Mouse (Mus musculus) adrenal gland, postnatal 10 days (tissue): ENCODE results near the gene Fbxw20. TPM values are rescaled to one million over a fixed set of nuclear protein-coding genes. Genes with fewer than 3 reads are reported as not detected.
A peak's percentile ranks its signal among the peaks of the same experiment; 100 is the strongest.
"Not testable (repeated sequence)": the region's sequence is repeated elsewhere in the genome, so short reads cannot be mapped to it uniquely, and the experiment has no call there.

ENCODE experiments used
- DNase-seq: peaks from one replicate; pipeline ENCODE4 v3.0.0; 2021; ENCODE audit warnings: mixed read lengths
- long read RNA-seq, 2 experiments: library from polyadenylated mRNA; stranded (forward); transcript quantifications; one replicate each; pipeline ENCODE4 v2.0.0; 2021
- total RNA-seq, 2 experiments: library from RNA; stranded (reverse); gene quantifications; 2 replicates each; pipeline ENCODE4 v1.2.3; 2021

Gene Fbxw20
- not detected for total RNA-seq
- long read RNA-seq, experiment 1 = 0 reads
- long read RNA-seq, experiment 2 = 0 reads

- DNase-seq = no peak
These were observed at the start of gene Fbxw20 for GRCm38 (mm10) chr9:109234654-109235053. Gene Fbxw20 (minus strand): TSS chr9:109234754.

DNA sequence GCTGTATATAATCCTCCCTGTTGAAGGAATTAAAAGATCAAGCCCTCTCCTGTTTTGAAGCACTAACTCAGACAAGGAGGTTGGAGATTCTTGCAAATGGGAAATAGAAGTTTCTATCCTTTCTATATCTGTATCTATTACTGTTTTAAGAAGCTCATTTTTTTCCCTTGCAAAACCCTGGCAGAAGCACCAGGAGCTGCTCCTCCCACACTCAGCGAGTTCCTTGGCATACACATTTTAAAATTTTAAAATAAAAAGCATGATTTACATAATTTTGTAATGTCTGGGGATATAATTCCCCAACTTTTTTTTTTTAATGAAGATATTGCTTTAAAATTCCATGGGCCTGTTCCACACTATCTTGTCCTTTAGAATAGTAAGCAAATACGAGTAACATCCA lies 28.5 kb upstream of the Fbxw20 start:
- no peak for DNase-seq

DNA sequence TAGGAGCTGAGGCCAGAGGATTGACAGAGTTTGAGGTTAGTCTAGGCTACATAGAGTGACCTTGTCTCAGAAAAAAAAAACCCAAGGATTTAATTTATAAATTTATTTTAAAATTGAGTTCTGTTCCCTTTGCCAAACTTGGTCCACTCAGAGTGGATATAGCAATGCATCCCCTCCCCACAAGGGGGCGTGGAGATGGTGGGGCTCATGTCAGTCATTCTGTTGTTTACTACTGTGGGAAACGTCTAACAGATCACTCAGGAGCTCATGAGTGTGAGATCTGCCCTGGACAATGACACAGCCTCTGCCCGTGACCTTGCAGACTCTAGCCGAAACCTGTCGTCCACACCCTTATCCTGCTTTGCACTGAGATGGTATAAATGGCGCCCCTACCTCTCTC lies 16.1 kb downstream of the Fbxw20 start:
- peak; percentile 18 for DNase-seq

- DNase-seq = not testable (repeated sequence)
These were observed 33.2 kb downstream of the Fbxw20 start for GRCm38 (mm10) chr9:109201347-109201746.

DNA sequence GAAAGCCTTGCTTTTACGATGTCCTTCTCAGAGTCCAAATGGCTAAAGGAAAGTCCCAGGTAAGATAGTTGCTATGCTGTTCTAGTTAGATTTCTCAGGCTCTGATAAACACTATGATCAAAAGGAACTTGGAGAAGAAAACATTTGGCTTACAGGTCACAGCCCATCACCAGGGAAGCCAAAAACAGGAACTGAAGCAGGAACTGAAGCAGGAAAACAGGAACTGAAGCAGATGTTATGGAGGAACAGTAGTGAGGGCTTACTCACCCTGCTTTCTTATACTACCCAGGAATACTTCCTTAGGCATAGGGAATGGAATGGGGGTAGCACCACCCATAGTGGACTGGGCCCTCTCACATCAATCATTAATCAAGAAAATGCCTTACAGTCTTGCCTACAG lies 34.2 kb downstream of the Fbxw20 start:
- no peak for DNase-seq

DNA sequence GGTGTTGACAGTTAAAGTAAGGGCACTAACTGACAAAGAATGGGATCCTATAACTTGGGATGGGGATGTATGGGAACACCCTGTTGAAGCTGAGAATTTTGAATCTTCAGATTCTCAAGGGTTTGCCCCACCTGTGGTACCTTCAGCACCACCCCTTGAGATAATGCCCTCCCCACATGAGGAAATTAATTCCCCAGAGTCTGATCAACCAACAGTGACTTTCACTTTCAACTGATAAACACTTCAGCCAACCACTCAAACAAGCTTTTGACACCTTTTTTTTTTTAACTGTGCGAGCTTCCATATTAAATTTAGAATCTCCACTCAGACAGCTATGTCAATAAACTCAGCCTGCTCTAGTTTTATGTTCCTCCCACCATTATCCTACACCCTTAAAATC lies 35.2 kb downstream of the Fbxw20 start:
- no peak for DNase-seq

DNA sequence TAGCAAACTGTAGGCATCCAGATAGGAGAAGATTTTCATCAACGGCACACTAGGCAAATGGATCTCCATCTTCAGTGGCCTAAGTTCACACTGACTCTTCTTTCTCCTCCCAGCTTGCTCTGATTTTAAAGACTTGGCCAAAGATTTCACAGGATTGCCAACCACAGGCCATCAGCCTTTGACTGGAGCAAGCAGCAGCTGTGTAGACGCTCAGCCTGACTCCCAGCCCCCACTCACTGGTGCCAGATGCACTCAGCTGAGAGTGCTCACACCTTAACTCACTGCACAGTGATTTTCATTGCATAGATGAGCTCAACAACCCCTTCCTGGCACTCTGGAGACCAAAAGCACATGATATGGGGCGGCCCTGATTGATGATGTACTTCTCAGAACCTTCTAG lies 38.7 kb downstream of the Fbxw20 start, which contains the start of gene Fbxw13:
Gene Fbxw13, minus strand, starts transcription at position 101 of the 400 bp plus-strand sequence.
- DNase-seq = not testable (repeated sequence)

DNA sequence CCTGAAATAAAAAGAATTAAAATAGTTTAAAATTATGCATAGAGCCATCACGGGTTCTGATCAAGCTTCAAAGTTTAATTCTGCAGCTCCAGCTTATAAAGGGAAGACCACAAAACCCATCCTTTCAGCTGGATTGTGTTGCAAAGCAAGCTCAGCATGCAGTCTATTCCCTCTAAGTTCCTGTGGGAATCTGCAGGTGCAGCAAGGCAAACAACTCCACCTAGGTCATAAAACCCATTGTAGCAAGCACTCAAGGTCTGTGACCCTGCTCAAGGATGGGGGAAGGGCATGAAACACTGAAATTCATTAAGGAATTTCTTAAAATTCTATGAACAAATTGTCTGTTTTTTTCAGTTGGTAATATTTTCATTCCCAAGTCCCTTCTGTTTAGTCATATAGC lies 57.3 kb downstream of the Fbxw20 start:
- DNase-seq = no peak

DNA sequence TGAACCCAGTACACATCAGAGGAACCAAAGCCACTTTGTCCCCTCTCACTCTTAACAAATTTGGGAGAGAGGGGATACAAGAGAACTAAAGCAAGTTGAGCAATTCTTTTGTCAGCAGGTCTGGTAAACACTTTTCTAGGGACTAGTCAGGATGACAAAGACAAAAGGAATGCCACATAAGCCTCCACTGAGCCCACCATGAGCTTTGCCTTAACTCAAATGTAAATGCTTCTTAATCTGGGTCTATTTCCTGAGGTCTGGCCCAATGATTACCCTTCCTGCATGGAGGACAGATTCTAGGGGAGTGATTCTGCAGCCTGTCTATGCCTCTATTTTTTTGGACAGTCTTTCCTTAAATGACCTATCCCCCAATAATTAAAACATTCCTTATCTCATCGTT lies 58.3 kb downstream of the Fbxw20 start:
- DNase-seq = no peak

Other genes with a start within 250 kb of the Fbxw20 start
- gene Ucn2, start 248.7 kb downstream of the Fbxw20 start, total RNA-seq = under 1 TPM; 0.33 to 0.39 TPM
- gene Pfkfb4, start 243.0 kb downstream of the Fbxw20 start, total RNA-seq = 1 to 10 TPM; 3.2 to 8.1 TPM
- 100 to 1,000 TPM; 107 to 113 TPM for gene Shisa5, start 196.2 kb downstream of the Fbxw20 start, total RNA-seq
- 10 to 100 TPM; 14.0 to 15.9 TPM for gene Trex1, start 175.0 kb downstream of the Fbxw20 start, total RNA-seq
- gene Atrip, start 160.6 kb downstream of the Fbxw20 start, total RNA-seq = 10 to 100 TPM; 13.8 to 14.2 TPM
- 10 to 100 TPM; 15.7 to 19.4 TPM for gene Ccdc51, start 152.3 kb downstream of the Fbxw20 start, total RNA-seq
- 100 to 1,000 TPM; 336 to 351 TPM for gene Tma7, start 152.2 kb downstream of the Fbxw20 start, total RNA-seq
- 10 to 100 TPM; 46.9 to 69.6 TPM for gene Plxnb1, start 139.4 kb downstream of the Fbxw20 start, total RNA-seq
- gene Fbxw21, start 72.7 kb downstream of the Fbxw20 start, total RNA-seq = not detected
- not detected for gene Fbxw13, start 38.8 kb downstream of the Fbxw20 start, total RNA-seq
- gene Fbxw14, start 52.9 kb upstream of the Fbxw20 start, total RNA-seq = not detected
- not detected for gene Fbxw28, start 104.9 kb upstream of the Fbxw20 start, total RNA-seq
- gene Fbxw22, start 169.5 kb upstream of the Fbxw20 start, total RNA-seq = not detected
- gene Fbxw16, start 214.4 kb upstream of the Fbxw20 start, total RNA-seq = not detected